Mouse (Mus musculus) adrenal gland, adult 18-20 months (tissue): ENCODE data around the gene Gramd1b. TPM values are rescaled to one million over a fixed set of nuclear protein-coding genes. Genes with fewer than 3 reads are reported as not detected.

ENCODE experiments used
- DNase-seq, 2 experiments: peaks; one replicate each; pipeline ENCODE4 v3.0.0; 2021 to 2022; ENCODE audit warnings: low spot score in 2 of 2
- total RNA-seq, 2 experiments: library from RNA; stranded (reverse); gene quantifications; 1 replicate in 1 of 2; 2 replicates in 1 of 2; pipeline ENCODE4 v1.2.3; 2021

Gene Gramd1b
- total RNA-seq, 2 experiments from 2014 or later: 440 to 1,090 TPM

DNA sequence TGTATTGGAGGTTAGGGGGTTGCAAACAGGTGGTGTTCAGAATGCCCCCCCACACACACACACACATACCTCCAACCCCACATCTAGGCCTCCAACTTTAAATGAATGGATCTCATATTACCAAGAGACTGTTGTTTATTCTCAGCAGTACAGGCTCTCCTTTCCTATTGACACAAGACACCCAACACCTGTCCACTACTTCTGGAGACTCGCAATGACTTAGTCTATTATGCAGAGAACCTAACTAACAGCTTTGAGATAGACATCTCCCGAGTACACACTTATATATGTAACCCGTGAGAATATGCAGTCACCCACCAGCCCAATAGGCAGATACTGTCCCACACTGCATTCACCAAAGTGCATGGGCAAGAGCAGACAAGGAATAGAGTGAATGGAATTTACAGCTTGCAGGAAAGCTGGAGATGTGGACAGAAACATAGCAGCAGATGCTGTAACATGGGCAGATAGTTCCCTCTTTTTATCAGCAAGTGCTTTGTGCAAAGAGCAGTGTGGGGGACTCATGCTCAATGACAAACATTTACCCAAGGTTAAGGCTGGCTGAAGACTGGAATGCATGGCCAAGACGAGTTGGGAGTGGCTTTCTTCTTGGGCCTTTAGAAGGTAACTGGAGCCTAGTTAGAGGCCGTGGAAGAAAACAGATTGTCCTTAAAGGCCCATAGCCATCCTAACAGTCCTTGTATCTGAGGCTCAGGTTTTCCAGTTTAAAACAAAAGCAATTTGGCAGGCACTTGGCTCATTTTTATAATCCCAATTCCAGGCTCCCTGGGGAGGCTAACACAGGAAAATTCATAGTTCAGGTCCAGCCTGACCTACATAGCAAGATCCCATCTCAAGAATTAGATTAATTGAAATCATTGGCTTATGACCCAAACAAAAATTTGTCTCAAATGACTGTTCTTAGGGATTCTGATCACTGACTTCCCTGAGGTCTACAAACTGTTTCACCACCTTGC lies 71.6 kb downstream of the Gramd1b start:
- no peak for DNase-seq

DNA sequence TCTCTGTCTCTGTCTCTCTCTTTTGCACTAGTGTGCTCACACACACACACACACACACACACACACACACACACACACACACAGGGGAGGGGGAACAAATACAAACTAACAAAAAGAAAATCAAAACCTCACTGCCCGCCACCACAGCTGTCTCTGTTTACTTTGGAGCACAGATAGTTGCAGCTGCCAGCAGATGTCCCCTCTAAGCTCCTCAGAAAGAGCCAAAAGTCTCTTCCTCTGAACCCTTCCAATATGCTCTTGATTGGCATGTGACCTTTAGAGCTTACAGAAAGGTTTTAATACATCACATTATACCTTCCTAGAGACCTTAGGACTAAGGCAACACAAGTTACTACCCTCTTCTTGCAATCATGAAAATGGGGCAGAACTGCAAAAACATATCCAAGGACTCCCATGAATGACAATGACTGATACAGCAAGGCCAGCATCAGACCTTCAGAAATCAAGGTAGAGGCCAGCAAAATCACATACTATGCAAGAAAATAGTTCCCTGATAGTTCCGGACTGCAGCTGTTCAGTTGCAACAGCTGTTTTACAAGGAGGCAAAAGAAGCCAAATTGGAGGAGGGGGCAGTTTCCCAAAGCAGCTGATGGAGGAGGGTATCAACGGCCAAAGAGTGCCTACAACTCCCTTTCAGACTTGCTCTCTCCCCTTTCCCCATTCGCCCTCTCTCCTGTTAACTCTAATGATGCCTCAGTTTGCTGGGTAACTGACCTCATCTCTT lies 72.5 kb downstream of the Gramd1b start:
- no peak for DNase-seq

DNA sequence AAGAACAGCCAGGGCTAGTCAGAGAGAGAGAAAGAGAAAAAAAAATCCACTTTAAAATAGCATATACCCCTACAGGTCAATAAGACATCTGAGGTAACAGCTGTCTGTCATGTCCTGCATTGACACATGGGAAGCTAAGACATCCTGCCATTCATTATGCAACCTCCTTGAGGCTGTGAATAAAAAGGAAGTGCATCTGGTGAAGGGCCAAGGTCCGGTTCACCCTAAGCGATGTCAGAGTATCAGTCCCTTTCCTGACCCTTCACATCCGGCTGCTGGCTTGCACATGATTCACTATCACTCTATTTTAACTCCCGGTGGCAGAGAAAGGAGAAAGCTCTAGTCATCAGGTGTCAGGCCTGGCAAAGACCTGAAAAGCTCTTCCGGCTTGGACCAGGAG lies 73.7 kb downstream of the Gramd1b start:
- DNase-seq: no peak

DNA sequence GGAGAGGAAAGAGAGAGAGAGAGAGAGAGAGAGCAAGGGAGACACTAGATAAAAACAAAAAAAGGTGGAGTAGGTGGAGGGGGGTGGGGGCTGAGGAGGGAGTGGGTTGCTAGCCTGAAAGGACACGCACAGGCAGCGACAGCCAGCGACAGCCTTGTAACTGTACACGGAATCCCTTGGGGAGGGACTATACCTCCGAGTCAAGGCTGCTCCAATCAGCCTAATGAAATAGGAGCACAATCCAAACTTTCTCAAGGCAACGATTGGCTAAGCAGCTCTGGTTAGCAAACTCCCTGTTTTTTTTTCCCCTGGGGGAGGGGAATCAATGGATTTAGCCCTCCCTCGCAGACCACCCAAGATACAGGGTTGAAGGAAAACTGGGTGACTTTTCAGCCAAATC lies 75.0 kb downstream of the Gramd1b start:
- DNase-seq: peak; percentile 66 to 67

DNA sequence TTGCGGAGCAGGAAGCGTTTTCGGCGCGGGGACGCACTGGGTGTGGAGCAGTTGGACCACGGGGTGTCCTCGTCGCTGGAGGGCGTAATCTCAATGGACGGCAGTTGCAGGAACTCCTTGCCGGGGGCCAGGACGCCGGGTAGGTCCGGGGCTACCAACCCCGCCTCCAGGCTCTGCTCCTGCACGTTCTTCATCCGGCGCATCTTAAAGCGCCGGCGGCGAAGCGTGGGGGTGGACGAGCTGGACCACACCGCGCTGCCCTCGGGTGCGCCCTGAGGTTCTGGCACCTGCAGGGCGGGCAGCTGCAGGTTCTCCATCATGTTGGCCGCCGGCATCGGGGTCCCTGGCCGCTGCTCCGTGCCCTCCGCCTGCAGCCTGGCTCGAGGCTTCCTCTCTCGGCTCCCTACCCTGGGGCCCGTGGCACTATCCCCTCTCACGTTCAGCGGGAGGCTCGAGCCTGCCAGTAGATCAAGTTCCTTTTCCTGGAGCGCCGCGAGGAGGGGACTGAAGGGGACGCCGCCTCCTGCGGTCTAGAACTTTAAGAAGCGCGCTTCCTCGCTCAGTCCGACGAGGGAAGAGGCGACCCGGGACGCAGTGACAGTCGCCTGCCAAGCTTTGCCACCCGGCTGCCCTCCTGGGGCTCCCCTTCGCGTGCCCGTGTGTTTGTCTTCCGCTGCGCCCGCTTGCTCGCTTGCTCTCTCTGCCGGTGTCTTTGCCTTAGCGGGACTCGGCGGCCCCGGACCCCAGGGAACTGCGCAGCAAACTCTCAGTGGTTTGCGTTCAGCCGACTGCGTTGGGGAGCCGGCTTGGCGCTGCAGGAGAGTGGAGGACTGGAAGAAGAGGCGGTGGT lies 75.6 kb downstream of the Gramd1b start:
- peak; percentile 59 to 63 for DNase-seq

GRCm38 (mm10) chr9:40455020-40455335 lies 76.2 kb downstream of the Gramd1b start:
- no peak for DNase-seq

DNA sequence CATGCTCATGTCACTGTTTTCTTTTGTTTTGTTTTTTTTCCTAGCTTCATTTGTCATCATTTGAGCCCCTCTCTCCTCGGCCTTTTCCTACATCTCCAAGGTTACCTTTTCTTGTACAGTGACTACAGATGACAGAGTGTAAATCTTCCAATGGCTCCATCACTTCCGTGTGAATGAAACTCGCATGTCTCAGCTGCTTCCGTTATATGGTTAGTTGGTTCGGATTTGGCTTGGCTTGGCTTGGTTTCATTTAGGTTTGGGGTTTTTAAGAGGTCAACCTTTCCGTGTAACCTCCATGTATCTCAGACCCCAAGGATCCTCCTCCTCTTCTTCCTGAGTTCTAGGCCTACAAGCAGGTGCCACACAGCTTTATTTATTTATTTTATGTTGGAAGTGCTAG lies 77.3 kb downstream of the Gramd1b start:
- DNase-seq: no peak

DNA sequence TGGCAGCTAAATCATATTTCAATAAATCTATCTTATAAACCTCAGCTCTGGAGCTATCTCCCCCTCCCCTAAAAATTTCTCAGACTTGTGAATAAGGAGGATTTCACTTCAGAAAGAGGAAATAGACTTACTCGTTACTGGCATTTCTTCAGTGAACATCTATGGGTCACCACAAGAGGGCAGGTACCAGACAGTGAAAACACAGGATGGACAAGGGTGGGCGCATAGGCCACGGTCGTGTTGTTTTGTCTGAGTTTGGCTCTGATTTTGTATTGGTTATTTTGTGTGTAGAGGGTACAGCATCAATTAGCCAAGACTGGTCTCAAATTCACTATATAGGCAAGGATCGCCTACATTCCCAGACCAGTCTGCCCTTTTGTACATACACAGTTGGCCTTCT lies 79.0 kb downstream of the Gramd1b start:
- no peak for DNase-seq

GRCm38 (mm10) chr9:40450776-40451175 lies 80.4 kb downstream of the Gramd1b start:
- DNase-seq: no peak

DNA sequence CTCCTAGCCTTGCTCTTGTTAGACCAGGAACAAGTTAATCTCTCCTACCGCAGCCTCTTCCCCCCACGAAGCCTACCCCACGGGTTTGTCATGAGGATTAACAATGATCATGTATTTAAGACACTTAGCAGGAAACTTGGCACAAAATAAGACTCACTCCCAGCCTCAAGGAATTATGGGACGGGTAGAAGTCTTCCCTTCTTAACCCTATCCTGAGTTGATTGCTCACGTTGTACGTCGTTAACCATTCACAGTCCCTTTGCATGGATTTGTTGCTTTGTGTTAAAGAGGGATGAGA lies 80.8 kb downstream of the Gramd1b start:
- no peak for DNase-seq

DNA sequence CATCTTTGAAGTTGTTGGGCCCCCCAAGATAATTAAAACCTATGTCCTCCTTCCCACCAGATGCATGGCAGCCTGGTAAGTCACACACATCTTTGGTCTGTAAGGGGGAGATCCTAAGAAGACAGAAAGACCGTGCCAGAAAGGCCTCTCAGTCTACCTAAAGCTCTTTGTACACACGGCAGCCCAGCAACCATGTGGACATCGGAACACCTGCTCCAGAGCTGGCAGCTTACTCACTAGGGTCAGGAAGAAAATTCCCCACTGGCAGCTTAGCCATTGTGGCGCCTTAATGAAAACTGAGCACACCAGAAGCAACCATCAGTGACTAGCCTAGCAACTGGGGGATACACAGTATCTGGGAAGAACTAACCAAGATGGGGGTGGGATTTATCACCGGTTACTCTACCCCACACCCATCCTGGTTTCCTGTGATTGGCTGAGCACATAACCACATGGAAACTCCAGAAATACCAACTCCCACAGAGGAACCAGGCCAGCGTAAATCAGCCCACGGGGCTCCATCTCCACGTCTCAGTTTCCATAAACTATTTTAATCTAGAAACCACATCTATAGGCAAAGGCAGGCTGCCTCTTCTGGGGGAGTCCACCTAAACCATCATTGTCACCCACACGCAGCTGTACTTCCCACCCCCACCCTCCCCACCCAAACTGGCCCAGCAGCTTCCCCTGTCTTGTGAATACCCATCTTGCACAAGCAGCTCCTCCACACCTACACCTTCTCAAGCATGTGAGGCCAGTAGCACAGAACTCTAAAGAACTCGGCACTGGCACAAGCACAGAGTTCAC lies 81.4 kb downstream of the Gramd1b start:
- DNase-seq: no peak

DNA sequence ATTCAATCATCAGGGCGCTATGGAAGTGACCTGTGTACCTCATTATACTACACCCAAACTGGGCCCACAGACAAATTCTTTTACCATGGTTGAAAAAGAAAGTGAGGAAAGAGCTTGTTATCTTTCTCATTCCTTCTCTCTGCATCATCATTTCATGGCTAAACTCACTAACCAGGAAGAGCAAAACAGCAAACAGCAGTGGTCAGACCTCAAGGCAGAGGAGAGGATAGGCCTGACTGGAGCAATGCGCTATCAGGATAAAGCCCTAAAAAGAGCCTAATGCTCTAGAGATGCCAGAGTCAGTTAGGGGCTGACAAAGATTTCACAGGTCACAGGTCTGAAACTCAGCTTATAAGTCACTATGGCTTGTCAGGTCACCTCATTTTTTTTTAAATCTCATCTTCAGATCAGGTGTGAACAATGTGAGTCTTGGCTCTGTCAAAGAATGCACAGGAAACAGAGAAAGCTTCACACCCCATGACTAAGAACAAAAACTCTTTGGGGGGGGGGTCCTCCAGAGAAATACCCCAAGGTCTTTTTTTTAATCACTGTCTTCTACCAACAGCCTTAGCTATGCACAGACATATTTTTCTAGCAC lies 82.4 kb downstream of the Gramd1b start:
- DNase-seq: no peak

DNA sequence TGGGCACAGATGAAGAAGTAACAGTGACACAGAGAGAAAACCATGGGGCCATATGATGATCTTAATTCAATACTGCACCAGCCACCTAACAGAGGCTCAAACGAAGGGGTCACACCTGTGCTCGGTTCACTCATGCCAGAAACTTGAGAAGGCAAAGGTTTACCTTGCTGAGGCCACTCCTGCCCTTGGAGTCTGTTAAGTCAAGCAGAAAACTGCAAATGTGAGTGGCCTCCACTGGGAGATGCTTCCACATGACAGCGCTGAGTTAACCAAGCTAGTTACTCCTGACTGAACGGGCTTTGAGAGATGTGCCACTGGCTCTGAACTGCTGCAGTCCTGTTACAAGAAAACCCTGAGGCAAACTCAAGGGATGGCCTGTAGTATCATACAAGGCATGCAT lies 83.9 kb downstream of the Gramd1b start:
- no peak for DNase-seq

DNA sequence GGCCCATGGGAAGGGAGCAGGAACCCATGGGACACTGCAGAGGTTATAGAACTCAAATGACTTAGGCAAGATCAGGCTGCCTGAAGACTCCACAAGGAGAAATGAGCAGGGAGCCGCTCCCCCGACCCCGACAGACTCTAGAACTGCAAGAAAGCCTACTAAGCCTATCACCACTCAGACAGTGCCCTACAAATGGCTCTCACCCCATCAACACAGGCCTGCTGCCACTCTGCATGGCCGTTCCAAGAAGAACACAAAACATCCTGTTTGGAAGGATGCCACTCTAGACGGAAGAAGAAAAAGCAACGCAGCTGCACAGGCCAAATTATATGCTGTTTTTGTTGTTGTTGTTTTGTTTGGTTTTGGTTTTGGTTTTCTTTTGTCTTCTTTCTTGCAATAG lies 86.2 kb downstream of the Gramd1b start:
- DNase-seq: no peak

DNA sequence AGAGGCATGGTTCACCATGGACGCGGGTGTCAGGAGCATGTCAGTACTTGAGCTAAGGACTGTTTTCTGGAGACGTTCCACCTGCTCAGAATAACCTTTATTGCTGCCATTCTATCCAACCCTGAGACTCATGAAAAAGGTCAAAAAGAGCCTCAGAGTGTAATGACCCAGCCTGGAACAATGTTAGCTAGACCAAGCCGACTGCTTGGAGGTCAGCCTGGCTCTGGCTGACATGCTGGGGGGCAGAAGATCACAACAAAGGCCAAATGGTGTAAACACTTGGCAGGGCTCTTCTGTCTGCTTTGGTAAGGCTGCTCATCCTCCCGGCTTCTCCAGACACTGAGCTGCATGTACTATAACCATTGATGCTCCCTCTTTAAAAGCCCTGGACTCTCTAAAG lies 88.4 kb downstream of the Gramd1b start:
- DNase-seq: no peak

- DNase-seq: no peak
Measured at GRCm38 (mm10) chr9:40439973-40440687, 91.1 kb downstream of the Gramd1b start.

- DNase-seq: no peak
Measured at GRCm38 (mm10) chr9:40438731-40439526, 92.3 kb downstream of the Gramd1b start.

GRCm38 (mm10) chr9:40437891-40438290 lies 93.3 kb downstream of the Gramd1b start:
- no peak for DNase-seq

GRCm38 (mm10) chr9:40433286-40433685 lies 97.9 kb downstream of the Gramd1b start:
- no peak for DNase-seq
